Mouse (Mus musculus): ENCODE measurements at regions not wholly inside any gene's neighbourhood (a gene's known extent, or its start where the extent isn't known, plus 50 kb on each side); places are given as distances from the start of the nearest gene placed in this dataset.

- Histone ChIP-seq H3K27me3 (ENCODE audit: control insufficient read depth, insufficient read depth, low read length, poor library complexity, severe bottlenecking) (no peaks in the 10 kb centered on the region), H3K9ac (ENCODE audit: low read depth, poor library complexity, severe bottlenecking) (no peak overlapping the region), H3K4me1 (ENCODE audit: control insufficient read depth, insufficient read depth, low read length) (no peaks in the 10 kb centered on the region), H3K36me3 (ENCODE audit: control insufficient read depth, insufficient read depth, low read length, poor library complexity, severe bottlenecking) (no peaks in the 10 kb centered on the region), H3K4me3 (ENCODE audit: low read depth, low read length) (no peak overlapping the region), H3K9me3 (replicated peaks; ENCODE audit: control insufficient read depth, insufficient read depth, low read length, poor library complexity, severe bottlenecking) (no peaks in the 10 kb centered on the region), H3K27ac (ENCODE audit: insufficient read depth, low read length) (no peak overlapping the region)
- TF ChIP-seq EP300 (IDR thresholded peaks at IDR 0.05; ENCODE audit: insufficient read depth, low read depth, low read length), result no peak
- TF ChIP-seq POLR2A (IDR thresholded peaks at IDR 0.05; ENCODE audit: insufficient read depth, low read length), result no peak
- TF ChIP-seq CTCF (IDR thresholded peaks at IDR 0.05; ENCODE audit: low read depth, low read length), result no peak
Observed at GRCm38 (mm10) chr15:5512546-5512945, 268.6 kb upstream of the Ptger4 start.

GRCm38 (mm10) chr15:5513146-5513545 is 269.2 kb upstream of the Ptger4 start:
- H3K4me3 ChIP-seq (ENCODE audit: low read depth, low read length), result no peak overlapping the region
- H3K36me3 ChIP-seq (ENCODE audit: control insufficient read depth, insufficient read depth, low read length, poor library complexity, severe bottlenecking), result no peaks in the 10 kb centered on the region
- H3K9ac ChIP-seq (ENCODE audit: low read depth, poor library complexity, severe bottlenecking), result no peak overlapping the region
- TF ChIP-seq POLR2A (IDR thresholded peaks at IDR 0.05; ENCODE audit: insufficient read depth, low read length) (no peak), CTCF (IDR thresholded peaks at IDR 0.05; ENCODE audit: low read depth, low read length) (no peak), EP300 (IDR thresholded peaks at IDR 0.05; ENCODE audit: insufficient read depth, low read depth, low read length) (no peak)
- H3K9me3 ChIP-seq (replicated peaks; ENCODE audit: control insufficient read depth, insufficient read depth, low read length, poor library complexity, severe bottlenecking), result no peaks in the 10 kb centered on the region
- H3K27me3 ChIP-seq (ENCODE audit: control insufficient read depth, insufficient read depth, low read length, poor library complexity, severe bottlenecking), result no peaks in the 10 kb centered on the region
- no peak overlapping the region for H3K27ac ChIP-seq (ENCODE audit: insufficient read depth, low read length)
- H3K4me1 ChIP-seq (ENCODE audit: control insufficient read depth, insufficient read depth, low read length), result no peaks in the 10 kb centered on the region

DNA sequence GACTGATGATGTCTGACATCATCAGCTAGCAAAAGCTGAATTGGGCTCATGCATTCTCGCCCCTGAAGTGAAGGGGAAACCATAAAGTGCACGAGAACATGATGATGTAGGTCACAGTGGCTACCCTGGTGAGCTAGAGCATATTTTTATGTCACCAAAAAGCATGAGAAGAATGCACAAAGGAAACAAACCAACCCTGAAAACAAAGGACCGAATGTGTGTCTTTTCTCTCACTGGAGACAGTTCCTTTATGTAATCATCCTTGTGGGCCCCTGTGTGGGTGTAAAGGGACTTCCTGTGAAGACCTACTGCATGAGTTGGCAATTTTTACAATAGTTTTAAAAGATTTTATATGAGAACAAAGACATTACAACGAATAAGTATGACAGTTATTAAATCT is 270.2 kb upstream of the Ptger4 start:
- no peaks in the 10 kb centered on the region for H3K36me3 ChIP-seq (ENCODE audit: control insufficient read depth, insufficient read depth, low read length, poor library complexity, severe bottlenecking)
- H3K4me1 ChIP-seq (ENCODE audit: control insufficient read depth, insufficient read depth, low read length), result no peaks in the 10 kb centered on the region
- no peaks in the 10 kb centered on the region for H3K27me3 ChIP-seq (ENCODE audit: control insufficient read depth, insufficient read depth, low read length, poor library complexity, severe bottlenecking)
- no peaks in the 10 kb centered on the region for H3K9me3 ChIP-seq (replicated peaks; ENCODE audit: control insufficient read depth, insufficient read depth, low read length, poor library complexity, severe bottlenecking)
- TF ChIP-seq CTCF (IDR thresholded peaks at IDR 0.05; ENCODE audit: low read depth, low read length) (no peak), POLR2A (IDR thresholded peaks at IDR 0.05; ENCODE audit: insufficient read depth, low read length) (no peak)
- no peak overlapping the region for H3K4me3 ChIP-seq (ENCODE audit: low read depth, low read length)
- H3K9ac ChIP-seq (ENCODE audit: low read depth, poor library complexity, severe bottlenecking), result no peak overlapping the region
- H3K27ac ChIP-seq (ENCODE audit: insufficient read depth, low read length), result no peak overlapping the region

GRCm38 (mm10) chr15:5517244-5517966 is 273.4 kb upstream of the Ptger4 start:
- no peaks in the 10 kb centered on the region for H3K4me1 ChIP-seq (ENCODE audit: control insufficient read depth, insufficient read depth, low read length)
- H3K9ac ChIP-seq (ENCODE audit: low read depth, poor library complexity, severe bottlenecking), result no peak overlapping the region
- no peaks in the 10 kb centered on the region for H3K27me3 ChIP-seq (ENCODE audit: control insufficient read depth, insufficient read depth, low read length, poor library complexity, severe bottlenecking)
- no peak overlapping the region for H3K27ac ChIP-seq (ENCODE audit: insufficient read depth, low read length)
- no peaks in the 10 kb centered on the region for H3K36me3 ChIP-seq (ENCODE audit: control insufficient read depth, insufficient read depth, low read length, poor library complexity, severe bottlenecking)
- no peak overlapping the region for H3K4me3 ChIP-seq (ENCODE audit: low read depth, low read length)
- no peaks in the 10 kb centered on the region for H3K9me3 ChIP-seq (replicated peaks; ENCODE audit: control insufficient read depth, insufficient read depth, low read length, poor library complexity, severe bottlenecking)
- TF ChIP-seq CTCF (IDR thresholded peaks at IDR 0.05; ENCODE audit: low read depth, low read length), result no peak
- no peak for TF ChIP-seq POLR2A (IDR thresholded peaks at IDR 0.05; ENCODE audit: insufficient read depth, low read length)
- TF ChIP-seq EP300 (IDR thresholded peaks at IDR 0.05; ENCODE audit: insufficient read depth, low read depth, low read length), result no peak

DNA sequence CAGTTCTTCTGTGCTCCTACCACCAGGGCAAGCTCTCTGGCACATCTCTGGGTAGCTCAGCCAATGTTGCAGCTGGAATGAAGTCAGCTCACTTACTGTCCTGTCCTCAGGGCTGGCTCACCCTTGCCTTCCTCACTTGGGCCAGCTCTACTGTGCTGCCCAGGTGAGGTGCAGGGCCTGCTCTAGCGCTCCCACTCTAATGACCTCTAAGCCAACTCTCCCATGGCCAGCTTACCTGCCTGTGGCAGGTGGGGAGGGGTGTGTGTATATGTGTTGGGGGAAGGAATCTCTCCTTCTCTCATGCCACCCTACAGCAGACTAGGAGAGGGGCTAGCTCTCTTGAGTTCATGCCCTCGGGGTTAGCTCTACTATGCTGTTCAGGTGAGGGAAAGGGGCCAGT is 275.6 kb upstream of the Ptger4 start:
- Histone ChIP-seq H3K4me1 (ENCODE audit: control insufficient read depth, insufficient read depth, low read length) (no peaks in the 10 kb centered on the region), H3K4me3 (ENCODE audit: low read depth, low read length) (no peak overlapping the region), H3K27me3 (ENCODE audit: control insufficient read depth, insufficient read depth, low read length, poor library complexity, severe bottlenecking) (no peaks in the 10 kb centered on the region), H3K9ac (ENCODE audit: low read depth, poor library complexity, severe bottlenecking) (no peak overlapping the region), H3K27ac (ENCODE audit: insufficient read depth, low read length) (no peak overlapping the region), H3K9me3 (replicated peaks; ENCODE audit: control insufficient read depth, insufficient read depth, low read length, poor library complexity, severe bottlenecking) (no peaks in the 10 kb centered on the region), H3K36me3 (ENCODE audit: control insufficient read depth, insufficient read depth, low read length, poor library complexity, severe bottlenecking) (no peaks in the 10 kb centered on the region)
- TF ChIP-seq POLR2A (IDR thresholded peaks at IDR 0.05; ENCODE audit: insufficient read depth, low read length) (no peak), CTCF (IDR thresholded peaks at IDR 0.05; ENCODE audit: low read depth, low read length) (no peak), EP300 (IDR thresholded peaks at IDR 0.05; ENCODE audit: insufficient read depth, low read depth, low read length) (no peak)

DNA sequence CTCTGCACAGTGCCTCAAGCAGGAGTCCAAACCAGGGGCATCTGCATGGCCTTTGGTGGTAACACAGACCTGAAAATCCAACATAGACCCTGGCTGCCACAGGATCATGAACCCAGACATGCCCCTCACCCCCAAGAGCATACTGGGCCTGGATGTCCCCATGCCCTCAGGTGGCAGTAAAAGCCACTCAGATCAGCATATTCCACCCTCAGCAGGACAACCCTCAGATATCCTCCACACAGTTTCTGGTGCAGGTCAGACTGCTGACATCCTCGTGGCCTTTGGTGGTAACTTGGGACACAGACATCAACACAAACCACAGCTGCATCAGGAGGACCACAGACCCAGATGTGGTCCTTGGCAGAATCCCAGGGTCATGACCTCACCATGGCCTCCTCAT is 276.0 kb upstream of the Ptger4 start:
- no peak overlapping the region for H3K4me3 ChIP-seq (ENCODE audit: low read depth, low read length)
- no peaks in the 10 kb centered on the region for H3K36me3 ChIP-seq (ENCODE audit: control insufficient read depth, insufficient read depth, low read length, poor library complexity, severe bottlenecking)
- no peaks in the 10 kb centered on the region for H3K27me3 ChIP-seq (ENCODE audit: control insufficient read depth, insufficient read depth, low read length, poor library complexity, severe bottlenecking)
- no peaks in the 10 kb centered on the region for H3K4me1 ChIP-seq (ENCODE audit: control insufficient read depth, insufficient read depth, low read length)
- TF ChIP-seq POLR2A (IDR thresholded peaks at IDR 0.05; ENCODE audit: insufficient read depth, low read length), result no peak
- no peak for TF ChIP-seq EP300 (IDR thresholded peaks at IDR 0.05; ENCODE audit: insufficient read depth, low read depth, low read length)
- no peak for TF ChIP-seq CTCF (IDR thresholded peaks at IDR 0.05; ENCODE audit: low read depth, low read length)
- no peaks in the 10 kb centered on the region for H3K9me3 ChIP-seq (replicated peaks; ENCODE audit: control insufficient read depth, insufficient read depth, low read length, poor library complexity, severe bottlenecking)
- no peak overlapping the region for H3K9ac ChIP-seq (ENCODE audit: low read depth, poor library complexity, severe bottlenecking)
- H3K27ac ChIP-seq (ENCODE audit: insufficient read depth, low read length), result no peak overlapping the region
